Mouse (Mus musculus) embryonic fibroblast, embryonic 13.5 days (primary cell): ENCODE measurements around the gene Tspear.

Experiments used
- CTCF ChIP-seq: IDR thresholded peaks from 2 replicates; pipeline ENCODE4 v1.5.1; 2011; ENCODE audit warnings: mild to moderate bottlenecking, control low read depth, low read length, moderate library complexity, borderline replicate concordance; ENCODE audit not compliant: insufficient read depth
- POLR2A ChIP-seq: IDR thresholded peaks from 2 replicates; pipeline ENCODE4 v1.6.1; 2011; ENCODE audit warnings: low read depth, mild to moderate bottlenecking, control low read depth, low read length, moderate library complexity

DNA sequence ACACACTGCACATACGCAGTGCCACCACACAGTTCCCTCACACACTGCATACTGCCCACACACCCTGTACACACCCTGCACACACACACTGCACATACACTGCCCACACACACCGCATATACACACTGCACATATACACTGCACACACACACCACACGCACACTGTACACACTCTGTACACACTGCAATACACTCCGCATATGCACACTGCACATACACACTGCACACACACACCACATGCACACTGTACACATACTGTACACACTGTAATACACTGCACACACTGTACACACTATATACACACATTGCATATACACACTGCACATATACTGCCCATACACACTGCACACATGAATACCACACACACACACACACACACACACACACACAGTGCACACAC, 132.2 kb downstream of the Tspear start:
- TF ChIP-seq CTCF (no peak), POLR2A (no peak)
